Mouse (Mus musculus): ENCODE data around the gene Wdr59. TPM values are rescaled to one million over a fixed set of nuclear protein-coding genes. Genes with fewer than 3 reads are reported as not detected.

Wdr59 gene
- polyA plus RNA-seq, 2 experiments = 6.1 to 11.5 TPM

DNA sequence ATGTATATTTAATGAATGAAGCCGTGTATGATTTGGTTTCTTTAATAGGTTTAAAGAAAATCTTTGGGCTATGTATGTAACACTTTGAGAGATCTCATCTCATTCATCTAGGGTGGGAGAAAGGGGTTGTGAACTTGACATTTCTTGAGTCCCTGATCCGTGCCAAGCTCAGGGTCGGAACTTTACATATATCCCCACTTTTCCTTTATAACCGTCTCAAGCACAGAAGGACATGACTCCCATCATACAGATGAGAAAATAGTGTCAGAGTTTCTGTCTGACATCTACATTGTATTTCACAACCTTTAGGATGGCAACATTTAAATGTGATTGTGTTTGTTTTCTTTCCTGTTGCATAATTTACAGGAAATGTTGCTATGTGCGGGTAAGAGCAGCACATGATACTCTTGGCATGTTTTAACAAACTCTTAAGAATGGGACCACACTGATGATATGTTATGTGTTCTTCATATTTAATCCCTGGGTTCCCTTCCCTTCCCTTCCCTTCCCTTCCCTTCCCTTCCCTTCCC lies 40.4 kb upstream of the Wdr59 start:
- Histone ChIP-seq H3K4me2 (replicated peaks; ENCODE audit: low read depth, low read length, severe bottlenecking) (no peak overlapping the region), H3K4me1 (ENCODE audit: control insufficient read depth, insufficient read depth, low read length) (peaks cover 12% of the 10 kb centered on the region; the same call in 1 of the 2 replicates), H3K9me3 (ENCODE audit: control insufficient read depth, low read length) (no peaks in the 10 kb centered on the region), H3K27ac (replicated peaks; ENCODE audit: low read depth, low read length) (no peak overlapping the region), H3K4me3 (replicated peaks; ENCODE audit: low read length) (no peak overlapping the region), H3K27me3 (ENCODE audit: control insufficient read depth, insufficient read depth, low read length) (no peaks in the 10 kb centered on the region), H3K9ac (ENCODE audit: low read depth, low read length, severe bottlenecking) (no peak overlapping the region), H3K36me3 (ENCODE audit: control insufficient read depth, insufficient read depth, low read length) (no peaks in the 10 kb centered on the region)
- 93% methylated on average over 5 of the region's 5 CpGs for WGBS
- ATAC-seq (ENCODE audit: low FRiP score, low read depth) (no peak), DNase-seq (ENCODE audit: low spot score) (no peak)
- no peak for TF ChIP-seq POLR2A (IDR thresholded peaks at IDR 0.05; ENCODE audit: borderline replicate concordance, extremely low read depth, insufficient read depth, insufficient read length)

DNA sequence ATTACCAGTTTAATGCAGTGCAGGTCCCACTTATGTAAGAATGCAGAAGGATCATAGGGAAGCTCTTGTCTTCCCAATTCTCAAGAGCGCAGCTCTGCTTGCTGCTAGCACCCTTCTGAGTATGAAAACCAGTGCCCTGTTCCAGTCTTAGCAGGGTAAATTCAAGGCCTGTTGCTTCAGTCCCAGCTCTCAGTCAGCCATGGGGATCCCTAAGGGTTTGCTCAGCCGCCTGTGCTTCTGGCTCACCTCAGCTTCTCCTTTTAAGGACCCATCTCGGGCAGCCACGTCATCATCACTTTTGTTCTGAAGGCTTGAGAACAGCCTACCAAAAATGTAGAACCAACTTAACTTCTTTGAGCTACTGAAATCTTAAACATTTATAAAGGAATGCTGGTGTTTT lies 39.9 kb upstream of the Wdr59 start:
- Histone ChIP-seq H3K27ac (replicated peaks; ENCODE audit: low read depth, low read length) (no peak overlapping the region), H3K4me3 (replicated peaks; ENCODE audit: low read length) (no peak overlapping the region), H3K4me2 (replicated peaks; ENCODE audit: low read depth, low read length, severe bottlenecking) (no peak overlapping the region), H3K27me3 (ENCODE audit: control insufficient read depth, insufficient read depth, low read length) (no peaks in the 10 kb centered on the region), H3K36me3 (ENCODE audit: control insufficient read depth, insufficient read depth, low read length) (no peaks in the 10 kb centered on the region), H3K9me3 (ENCODE audit: control insufficient read depth, low read length) (no peaks in the 10 kb centered on the region), H3K9ac (ENCODE audit: low read depth, low read length, severe bottlenecking) (no peak overlapping the region), H3K4me1 (ENCODE audit: control insufficient read depth, insufficient read depth, low read length) (peaks cover 11% of the 10 kb centered on the region; the same call in 1 of the 2 replicates)
- WGBS = 87% methylated on average over 4 of the region's 4 CpGs
- TF ChIP-seq POLR2A (IDR thresholded peaks at IDR 0.05; ENCODE audit: borderline replicate concordance, extremely low read depth, insufficient read depth, insufficient read length) = no peak
- no peak for DNase-seq (ENCODE audit: low spot score)
- ATAC-seq (ENCODE audit: low FRiP score, low read depth) = no peak

DNA sequence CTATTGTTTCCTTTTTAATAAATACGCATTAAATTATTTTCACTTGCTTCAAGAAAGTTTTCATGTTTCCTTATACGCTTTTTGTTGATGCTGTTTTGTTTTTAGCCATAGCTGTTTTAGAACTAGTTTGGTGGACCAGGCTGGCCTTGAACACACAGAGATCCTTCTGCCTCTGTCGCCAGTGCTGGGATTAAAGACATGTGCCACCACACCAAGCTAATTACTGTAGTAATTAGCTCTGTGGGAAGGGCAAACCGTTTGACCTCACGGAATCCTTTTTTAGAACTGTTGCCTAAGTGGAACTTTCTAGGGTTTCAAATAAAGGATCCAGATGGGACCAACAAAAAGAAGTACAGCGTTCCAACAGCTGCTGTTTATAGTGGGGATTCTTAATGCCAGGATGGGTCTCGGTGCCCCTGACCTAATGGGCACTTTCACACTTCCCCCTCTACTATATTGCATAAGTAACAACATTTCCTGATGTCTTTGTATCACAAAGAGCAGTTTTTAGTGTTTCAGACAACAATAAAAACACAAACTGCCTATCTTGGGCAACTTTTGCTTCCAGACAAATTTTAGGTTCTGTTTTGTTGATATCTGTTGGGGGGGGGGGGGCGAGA lies 29.7 kb upstream of the Wdr59 start:
- ATAC-seq (ENCODE audit: low FRiP score, low read depth) (no peak), DNase-seq (ENCODE audit: low spot score) (no peak)
- no peak for TF ChIP-seq POLR2A (IDR thresholded peaks at IDR 0.05; ENCODE audit: borderline replicate concordance, extremely low read depth, insufficient read depth, insufficient read length)
- Histone ChIP-seq H3K9me3 (ENCODE audit: control insufficient read depth, low read length) (no peaks in the 10 kb centered on the region), H3K36me3 (ENCODE audit: control insufficient read depth, insufficient read depth, low read length) (no peaks in the 10 kb centered on the region), H3K4me3 (replicated peaks; ENCODE audit: low read length) (no peak overlapping the region), H3K4me2 (replicated peaks; ENCODE audit: low read depth, low read length, severe bottlenecking) (no peak overlapping the region), H3K9ac (ENCODE audit: low read depth, low read length, severe bottlenecking) (no peak overlapping the region), H3K27ac (replicated peaks; ENCODE audit: low read depth, low read length) (no peak overlapping the region), H3K4me1 (ENCODE audit: control insufficient read depth, insufficient read depth, low read length) (peaks cover 12% of the 10 kb centered on the region; the same call in 1 of the 2 replicates), H3K27me3 (ENCODE audit: control insufficient read depth, insufficient read depth, low read length) (no peaks in the 10 kb centered on the region)
- WGBS = 58% methylated on average over 8 of the region's 8 CpGs

DNA sequence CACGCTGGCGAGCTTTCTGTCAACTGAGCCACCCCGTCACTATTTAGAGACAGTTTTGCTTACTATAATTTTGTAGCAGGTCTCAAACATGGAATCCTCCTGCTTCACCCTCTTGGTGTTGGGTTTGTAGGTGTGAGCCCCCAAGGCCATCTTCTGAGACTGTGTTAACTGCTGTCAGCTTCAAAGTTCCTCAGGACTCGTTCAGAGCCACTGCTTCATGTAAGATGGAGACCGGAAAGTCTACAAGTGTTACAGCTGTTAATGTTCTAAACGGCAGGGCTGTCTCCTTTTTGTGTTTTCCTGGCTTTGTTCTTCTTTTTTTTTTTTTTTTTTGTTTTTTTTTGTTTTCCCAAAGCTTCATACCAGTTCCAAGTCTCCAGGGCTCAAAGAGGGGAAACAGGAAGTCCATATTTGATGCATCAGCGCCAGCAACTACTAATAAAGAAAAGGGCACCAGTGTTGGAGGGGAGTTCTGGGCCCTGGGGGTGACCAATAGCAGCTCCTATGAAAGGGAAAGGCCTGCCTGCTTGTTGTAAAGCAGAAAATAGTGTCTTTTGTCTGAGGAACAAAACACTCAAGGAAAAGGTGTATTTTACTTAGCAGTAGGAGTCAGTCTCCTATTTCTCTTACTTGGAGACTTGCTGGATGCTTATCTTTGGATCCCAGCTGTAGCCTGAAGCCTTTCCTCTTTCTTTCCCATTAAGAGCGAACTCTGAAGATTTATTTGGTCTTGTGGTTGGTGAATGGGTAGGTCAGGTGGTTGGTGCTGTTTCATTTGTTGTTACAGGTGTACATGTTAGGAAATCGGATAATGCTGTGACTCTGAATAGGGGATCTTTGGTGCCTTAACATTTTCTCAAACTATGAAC lies 28.3 kb upstream of the Wdr59 start:
- Histone ChIP-seq H3K36me3 (ENCODE audit: control insufficient read depth, insufficient read depth, low read length) (no peaks in the 10 kb centered on the region), H3K27me3 (ENCODE audit: control insufficient read depth, insufficient read depth, low read length) (no peaks in the 10 kb centered on the region), H3K9ac (ENCODE audit: low read depth, low read length, severe bottlenecking) (peak overlapping the region; percentile 12; the same call in 1 of the 2 replicates), H3K27ac (replicated peaks; ENCODE audit: low read depth, low read length) (no peak overlapping the region), H3K4me2 (replicated peaks; ENCODE audit: low read depth, low read length, severe bottlenecking) (no peak overlapping the region), H3K4me3 (replicated peaks; ENCODE audit: low read length) (no peak overlapping the region), H3K4me1 (ENCODE audit: control insufficient read depth, insufficient read depth, low read length) (peaks cover 11% of the 10 kb centered on the region; the same call in 1 of the 2 replicates), H3K9me3 (ENCODE audit: control insufficient read depth, low read length) (no peaks in the 10 kb centered on the region)
- WGBS = 63% methylated on average over 9 of the region's 9 CpGs
- TF ChIP-seq POLR2A (IDR thresholded peaks at IDR 0.05; ENCODE audit: borderline replicate concordance, extremely low read depth, insufficient read depth, insufficient read length) = no peak
- DNase-seq (ENCODE audit: low spot score) = peak; percentile 7
- ATAC-seq (ENCODE audit: low FRiP score, low read depth) = no peak

DNA sequence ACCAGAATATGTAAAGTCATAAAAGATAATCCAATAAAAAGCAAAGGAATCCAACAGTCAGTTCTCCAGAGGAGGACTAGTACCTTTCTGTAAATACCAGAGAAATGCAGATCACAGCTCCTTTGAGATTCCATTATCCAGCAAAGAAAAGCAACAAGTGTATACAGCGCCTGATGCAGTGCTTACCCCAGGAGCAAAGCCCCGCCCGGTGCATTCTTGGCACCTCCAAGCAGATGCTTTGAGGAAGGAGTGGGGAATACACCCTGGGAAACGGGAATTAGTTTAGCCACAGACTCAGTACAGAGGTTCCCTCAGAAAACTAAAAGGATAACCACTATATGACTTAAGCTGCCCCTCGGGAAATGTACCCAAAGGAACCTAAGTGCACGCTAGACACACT lies 26.3 kb upstream of the Wdr59 start:
- no peak for TF ChIP-seq POLR2A (IDR thresholded peaks at IDR 0.05; ENCODE audit: borderline replicate concordance, extremely low read depth, insufficient read depth, insufficient read length)
- ATAC-seq (ENCODE audit: low FRiP score, low read depth) (no peak), DNase-seq (ENCODE audit: low spot score) (no peak)
- Histone ChIP-seq H3K36me3 (ENCODE audit: control insufficient read depth, insufficient read depth, low read length) (no peaks in the 10 kb centered on the region), H3K4me1 (ENCODE audit: control insufficient read depth, insufficient read depth, low read length) (peaks cover 9% of the 10 kb centered on the region; the same call in 1 of the 2 replicates), H3K9me3 (ENCODE audit: control insufficient read depth, low read length) (no peaks in the 10 kb centered on the region), H3K4me2 (replicated peaks; ENCODE audit: low read depth, low read length, severe bottlenecking) (no peak overlapping the region), H3K4me3 (replicated peaks; ENCODE audit: low read length) (no peak overlapping the region), H3K9ac (ENCODE audit: low read depth, low read length, severe bottlenecking) (no peak overlapping the region), H3K27ac (replicated peaks; ENCODE audit: low read depth, low read length) (no peak overlapping the region), H3K27me3 (ENCODE audit: control insufficient read depth, insufficient read depth, low read length) (no peaks in the 10 kb centered on the region)
- 85% methylated on average over 6 of the region's 6 CpGs for WGBS
